Mouse (Mus musculus): Measurements from ENCODE around the gene Smurf2. TPM values are rescaled to one million over a fixed set of nuclear protein-coding genes. Genes with fewer than 3 reads are reported as not detected.

Smurf2 gene
- polyA plus RNA-seq, 1 experiment = 29.5 TPM

- no peak for TF ChIP-seq CTCF (IDR thresholded peaks at IDR 0.05; ENCODE audit: borderline replicate concordance, extremely low read depth, insufficient read depth, insufficient read length)
- TF ChIP-seq POLR2A (IDR thresholded peaks at IDR 0.05; ENCODE audit: borderline replicate concordance, extremely low read depth, insufficient read depth, insufficient read length, poor library complexity, severe bottlenecking) = no peak
- DNase-seq (ENCODE audit: low read depth) = no peak
Observed at GRCm38 (mm10) chr11:106899804-106900203, 20.7 kb downstream of the Smurf2 start.

- no peak for DNase-seq (ENCODE audit: low read depth)
- TF ChIP-seq CTCF (IDR thresholded peaks at IDR 0.05; ENCODE audit: borderline replicate concordance, extremely low read depth, insufficient read depth, insufficient read length) = no peak
- TF ChIP-seq POLR2A (IDR thresholded peaks at IDR 0.05; ENCODE audit: borderline replicate concordance, extremely low read depth, insufficient read depth, insufficient read length, poor library complexity, severe bottlenecking) = no peak
Observed at GRCm38 (mm10) chr11:106896561-106897168, 23.9 kb downstream of the Smurf2 start.

GRCm38 (mm10) chr11:106883656-106884055 is 36.9 kb downstream of the Smurf2 start:
- DNase-seq (ENCODE audit: low read depth) = peak; percentile 15
- TF ChIP-seq POLR2A (IDR thresholded peaks at IDR 0.05; ENCODE audit: borderline replicate concordance, extremely low read depth, insufficient read depth, insufficient read length, poor library complexity, severe bottlenecking) (no peak), CTCF (IDR thresholded peaks at IDR 0.05; ENCODE audit: borderline replicate concordance, extremely low read depth, insufficient read depth, insufficient read length) (no peak)

- DNase-seq (ENCODE audit: low read depth) = no peak
- TF ChIP-seq CTCF (IDR thresholded peaks at IDR 0.05; ENCODE audit: borderline replicate concordance, extremely low read depth, insufficient read depth, insufficient read length) (no peak), POLR2A (IDR thresholded peaks at IDR 0.05; ENCODE audit: borderline replicate concordance, extremely low read depth, insufficient read depth, insufficient read length, poor library complexity, severe bottlenecking) (no peak)
Observed at GRCm38 (mm10) chr11:106872650-106873049, 47.9 kb downstream of the Smurf2 start.

GRCm38 (mm10) chr11:106851438-106851837 is 69.1 kb downstream of the Smurf2 start:
- peak; percentile 66 for DNase-seq (ENCODE audit: low read depth)
- no peak for TF ChIP-seq POLR2A (IDR thresholded peaks at IDR 0.05; ENCODE audit: borderline replicate concordance, extremely low read depth, insufficient read depth, insufficient read length, poor library complexity, severe bottlenecking)
- TF ChIP-seq CTCF (IDR thresholded peaks at IDR 0.05; ENCODE audit: borderline replicate concordance, extremely low read depth, insufficient read depth, insufficient read length) = no peak

- TF ChIP-seq POLR2A (IDR thresholded peaks at IDR 0.05; ENCODE audit: borderline replicate concordance, extremely low read depth, insufficient read depth, insufficient read length, poor library complexity, severe bottlenecking) = no peak
- no peak for TF ChIP-seq CTCF (IDR thresholded peaks at IDR 0.05; ENCODE audit: borderline replicate concordance, extremely low read depth, insufficient read depth, insufficient read length)
- no peak for DNase-seq (ENCODE audit: low read depth)
Observed at GRCm38 (mm10) chr11:106842002-106842401, 78.5 kb downstream of the Smurf2 start.

- TF ChIP-seq POLR2A (IDR thresholded peaks at IDR 0.05; ENCODE audit: borderline replicate concordance, extremely low read depth, insufficient read depth, insufficient read length, poor library complexity, severe bottlenecking) = no peak
- TF ChIP-seq CTCF (IDR thresholded peaks at IDR 0.05; ENCODE audit: borderline replicate concordance, extremely low read depth, insufficient read depth, insufficient read length) = no peak
- no peak for DNase-seq (ENCODE audit: low read depth)
Observed at GRCm38 (mm10) chr11:106828079-106828478, 92.4 kb downstream of the Smurf2 start.

GRCm38 (mm10) chr11:106824403-106824802 is 96.1 kb downstream of the Smurf2 start:
- TF ChIP-seq CTCF (IDR thresholded peaks at IDR 0.05; ENCODE audit: borderline replicate concordance, extremely low read depth, insufficient read depth, insufficient read length) (no peak), POLR2A (IDR thresholded peaks at IDR 0.05; ENCODE audit: borderline replicate concordance, extremely low read depth, insufficient read depth, insufficient read length, poor library complexity, severe bottlenecking) (no peak)
- no peak for DNase-seq (ENCODE audit: low read depth)

GRCm38 (mm10) chr11:106823741-106824140 is 96.8 kb downstream of the Smurf2 start:
- DNase-seq (ENCODE audit: low read depth) = no peak
- TF ChIP-seq POLR2A (IDR thresholded peaks at IDR 0.05; ENCODE audit: borderline replicate concordance, extremely low read depth, insufficient read depth, insufficient read length, poor library complexity, severe bottlenecking) (no peak), CTCF (IDR thresholded peaks at IDR 0.05; ENCODE audit: borderline replicate concordance, extremely low read depth, insufficient read depth, insufficient read length) (no peak)

GRCm38 (mm10) chr11:106822911-106823310 is 97.6 kb downstream of the Smurf2 start:
- TF ChIP-seq CTCF (IDR thresholded peaks at IDR 0.05; ENCODE audit: borderline replicate concordance, extremely low read depth, insufficient read depth, insufficient read length) (no peak), POLR2A (IDR thresholded peaks at IDR 0.05; ENCODE audit: borderline replicate concordance, extremely low read depth, insufficient read depth, insufficient read length, poor library complexity, severe bottlenecking) (no peak)
- DNase-seq (ENCODE audit: low read depth) = no peak

GRCm38 (mm10) chr11:106822491-106822890 is 98.0 kb downstream of the Smurf2 start:
- TF ChIP-seq CTCF (IDR thresholded peaks at IDR 0.05; ENCODE audit: borderline replicate concordance, extremely low read depth, insufficient read depth, insufficient read length) (no peak), POLR2A (IDR thresholded peaks at IDR 0.05; ENCODE audit: borderline replicate concordance, extremely low read depth, insufficient read depth, insufficient read length, poor library complexity, severe bottlenecking) (no peak)
- no peak for DNase-seq (ENCODE audit: low read depth)

- TF ChIP-seq CTCF (IDR thresholded peaks at IDR 0.05; ENCODE audit: borderline replicate concordance, extremely low read depth, insufficient read depth, insufficient read length) (no peak), POLR2A (IDR thresholded peaks at IDR 0.05; ENCODE audit: borderline replicate concordance, extremely low read depth, insufficient read depth, insufficient read length, poor library complexity, severe bottlenecking) (no peak)
- DNase-seq (ENCODE audit: low read depth) = no peak
Observed at GRCm38 (mm10) chr11:106821397-106821796, 99.1 kb downstream of the Smurf2 start.

Measured in brain, embryonic 14.5 days (tissue).